Mouse (Mus musculus): ENCODE results near the gene Rragc.

DNA sequence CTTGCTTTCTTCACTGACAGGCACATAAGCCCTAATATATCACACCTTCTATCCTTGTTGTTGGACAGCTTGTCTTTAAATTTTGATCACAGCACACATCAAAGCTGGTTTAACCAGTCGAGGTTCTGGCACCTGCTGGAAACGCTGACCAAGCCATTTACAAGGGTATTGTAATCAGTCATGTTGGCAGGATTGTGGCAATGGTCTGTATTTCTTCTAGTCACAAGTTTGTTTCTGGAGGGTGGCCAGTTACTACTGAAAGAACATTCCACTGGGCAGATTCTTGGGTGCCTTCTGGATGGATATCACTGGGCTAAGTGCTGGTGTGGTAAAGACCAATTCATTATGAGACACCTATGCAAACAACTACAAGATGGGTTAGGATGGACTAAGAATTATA, 4.8 kb upstream of the Rragc start:
- TF ChIP-seq CTCF (conservative IDR thresholded peaks at IDR 0.05; ENCODE audit: insufficient read depth, insufficient read length, low read depth, low read length) (no peak), POLR2A (IDR thresholded peaks at IDR 0.05; ENCODE audit: low read depth, low read length) (no peak)

All from kidney, adult 2 months (tissue).